Mouse (Mus musculus): Measurements from ENCODE around the gene Fam19a2. TPM values are rescaled to one million over a fixed set of nuclear protein-coding genes. Genes with fewer than 3 reads are reported as not detected.
A peak's percentile ranks its signal among the peaks of the same experiment; 100 is the strongest.

The Fam19a2 gene
- polyA plus RNA-seq, 1 experiment from 2014 or later, result 63.8 TPM

DNA sequence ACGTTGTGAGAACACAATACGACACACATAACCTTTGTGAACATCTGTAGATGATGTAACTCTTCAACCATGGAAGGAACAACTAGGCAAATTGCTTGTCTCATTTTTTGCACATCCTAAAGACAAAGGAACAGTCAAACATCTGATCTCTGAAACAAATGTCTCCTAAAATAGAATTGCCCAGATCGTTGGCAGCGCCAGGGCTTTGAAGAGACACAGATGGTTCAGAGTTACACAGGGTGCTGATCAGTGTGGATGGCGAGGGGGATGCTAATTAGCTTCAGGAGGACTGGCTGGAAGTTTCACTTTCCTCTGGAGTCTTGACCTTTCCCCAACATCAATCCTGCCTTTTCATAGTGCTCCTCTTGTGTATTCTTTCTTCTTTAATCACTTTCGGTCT is 284.6 kb downstream of the Fam19a2 start:
- Histone ChIP-seq H3K4me3 (replicated peaks; ENCODE audit: low read depth, low read length) (no peak overlapping the region), H3K4me1 (ENCODE audit: control insufficient read depth, insufficient read depth, low read length) (no peaks in the 10 kb centered on the region), H3K4me2 (ENCODE audit: low read length) (no peak overlapping the region), H3K9ac (replicated peaks; ENCODE audit: low read length) (no peak overlapping the region), H3K27me3 (ENCODE audit: control insufficient read depth, insufficient read depth, low read length) (no peaks in the 10 kb centered on the region), H3K9me3 (ENCODE audit: control insufficient read depth, low read length) (no peaks in the 10 kb centered on the region), H3K36me3 (ENCODE audit: control insufficient read depth, insufficient read depth, low read length) (no peaks in the 10 kb centered on the region), H3K27ac (replicated peaks; ENCODE audit: low read depth, low read length) (no peak overlapping the region)
- ATAC-seq (ENCODE audit: low FRiP score, low TSS enrichment) (no peak), DNase-seq (no peak)
- WGBS, result 83% methylated on average over 6 of the region's 6 CpGs

DNA sequence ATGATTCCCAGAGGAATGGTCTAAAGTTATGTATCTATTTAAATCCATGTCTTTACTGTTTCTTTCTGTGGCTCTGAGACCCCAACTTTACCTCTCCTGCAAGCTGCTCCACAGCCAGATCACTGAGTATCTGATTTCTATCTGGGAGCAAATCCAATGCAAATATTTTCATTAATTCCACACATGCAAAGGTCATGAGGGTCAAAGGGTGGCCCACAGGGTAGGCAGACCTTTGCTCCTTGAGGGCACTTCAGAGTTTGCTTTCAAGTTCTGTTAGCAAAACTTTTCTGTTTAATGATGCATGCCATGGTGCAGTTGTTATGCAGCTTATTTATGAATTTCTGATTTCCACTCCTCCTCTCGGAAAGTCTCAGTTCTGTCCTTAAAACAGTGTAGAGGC is 303.9 kb downstream of the Fam19a2 start:
- ATAC-seq (ENCODE audit: low FRiP score, low TSS enrichment) (no peak), DNase-seq (no peak)
- H3K4me1 ChIP-seq (ENCODE audit: control insufficient read depth, insufficient read depth, low read length), result 0 out of 2 replicates have a peak, but pooled peaks cover 4% of the 10 kb centered on the region
- no peak overlapping the region for H3K27ac ChIP-seq (replicated peaks; ENCODE audit: low read depth, low read length)
- H3K4me2 ChIP-seq (ENCODE audit: low read length), result no peak overlapping the region
- H3K36me3 ChIP-seq (ENCODE audit: control insufficient read depth, insufficient read depth, low read length), result no peaks in the 10 kb centered on the region
- no peak overlapping the region for H3K9ac ChIP-seq (replicated peaks; ENCODE audit: low read length)
- WGBS, result 91% methylated on average over 1 of the region's 1 CpGs
- no peaks in the 10 kb centered on the region for H3K27me3 ChIP-seq (ENCODE audit: control insufficient read depth, insufficient read depth, low read length)
- H3K4me3 ChIP-seq (replicated peaks; ENCODE audit: low read depth, low read length), result no peak overlapping the region
- H3K9me3 ChIP-seq (ENCODE audit: control insufficient read depth, low read length), result no peaks in the 10 kb centered on the region

DNA sequence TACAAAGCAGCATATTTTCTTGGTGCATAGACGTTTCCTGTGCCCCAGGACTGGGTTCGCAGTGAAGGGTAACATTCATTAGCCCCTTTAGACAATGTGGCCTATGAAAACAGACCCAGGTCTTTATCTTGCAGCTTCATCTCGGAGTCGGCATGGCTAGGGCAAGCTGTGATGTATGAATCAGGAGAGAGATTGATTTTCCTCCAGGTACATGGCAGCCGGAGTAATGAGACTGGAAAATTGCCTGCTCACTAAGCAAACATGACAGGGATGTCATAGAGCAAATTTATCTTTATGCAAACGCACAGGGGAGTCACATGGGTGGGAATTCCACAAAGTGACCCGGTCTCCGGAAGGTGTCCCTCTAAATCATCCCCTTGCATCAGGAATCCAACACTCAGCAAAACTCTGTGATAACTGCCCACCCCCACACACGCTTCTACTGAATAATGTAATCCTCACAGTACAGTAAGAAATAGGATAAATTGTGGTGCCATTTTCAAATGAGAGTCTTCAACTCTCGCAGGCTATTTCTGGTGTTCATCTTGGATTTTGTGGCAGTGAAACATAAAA is 306.9 kb downstream of the Fam19a2 start:
- Histone ChIP-seq H3K9ac (replicated peaks; ENCODE audit: low read length) (no peak overlapping the region), H3K36me3 (ENCODE audit: control insufficient read depth, insufficient read depth, low read length) (no peaks in the 10 kb centered on the region), H3K4me2 (ENCODE audit: low read length) (no peak overlapping the region), H3K4me1 (ENCODE audit: control insufficient read depth, insufficient read depth, low read length) (0 out of 2 replicates have a peak, but pooled peaks cover 4% of the 10 kb centered on the region), H3K27me3 (ENCODE audit: control insufficient read depth, insufficient read depth, low read length) (no peaks in the 10 kb centered on the region), H3K9me3 (ENCODE audit: control insufficient read depth, low read length) (no peaks in the 10 kb centered on the region), H3K4me3 (replicated peaks; ENCODE audit: low read depth, low read length) (no peak overlapping the region), H3K27ac (replicated peaks; ENCODE audit: low read depth, low read length) (no peak overlapping the region)
- DNase-seq (peak; percentile 14), ATAC-seq (ENCODE audit: low FRiP score, low TSS enrichment) (no peak)
- WGBS, result 76% methylated on average over 10 of the region's 10 CpGs

DNA sequence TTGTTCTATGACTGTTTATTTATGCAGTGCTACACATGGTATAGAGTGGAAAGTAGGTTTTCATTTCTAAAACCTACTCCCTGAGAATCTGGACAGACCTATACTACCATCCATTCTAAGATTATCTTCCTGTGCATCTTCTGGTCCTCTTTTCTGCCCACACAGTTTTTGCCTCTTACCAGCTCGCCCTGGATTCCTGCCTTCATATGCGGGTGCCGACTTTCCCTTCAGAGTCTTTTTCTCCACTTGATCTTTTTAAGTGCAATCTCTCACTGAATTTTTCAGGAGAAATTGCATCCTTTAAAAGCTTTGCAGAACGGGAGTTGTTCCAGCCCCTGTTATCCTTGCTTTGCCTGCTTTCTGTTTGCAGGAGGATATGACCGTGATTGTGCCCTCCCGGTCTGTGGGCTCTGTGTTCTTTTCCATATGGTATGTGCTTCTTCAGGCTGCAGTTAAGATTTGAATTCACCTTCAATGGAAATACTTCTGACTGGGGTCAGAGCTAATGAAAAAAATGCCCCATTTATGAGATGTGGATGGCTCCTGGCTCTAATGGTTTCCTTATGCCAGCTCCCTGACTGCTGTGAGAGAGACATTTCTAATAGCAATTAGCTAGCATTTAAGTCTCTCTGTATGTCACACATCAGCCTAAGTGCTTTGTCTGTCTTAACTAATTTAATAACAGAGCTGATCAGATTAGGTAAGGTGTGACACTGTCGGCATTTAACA is 308.7 kb downstream of the Fam19a2 start:
- Histone ChIP-seq H3K27ac (replicated peaks; ENCODE audit: low read depth, low read length) (no peak overlapping the region), H3K27me3 (ENCODE audit: control insufficient read depth, insufficient read depth, low read length) (no peaks in the 10 kb centered on the region), H3K9me3 (ENCODE audit: control insufficient read depth, low read length) (no peaks in the 10 kb centered on the region), H3K4me2 (ENCODE audit: low read length) (no peak overlapping the region), H3K36me3 (ENCODE audit: control insufficient read depth, insufficient read depth, low read length) (no peaks in the 10 kb centered on the region), H3K4me1 (ENCODE audit: control insufficient read depth, insufficient read depth, low read length) (0 out of 2 replicates have a peak, but pooled peaks cover 4% of the 10 kb centered on the region), H3K4me3 (replicated peaks; ENCODE audit: low read depth, low read length) (no peak overlapping the region), H3K9ac (replicated peaks; ENCODE audit: low read length) (no peak overlapping the region)
- WGBS, result 84% methylated on average over 7 of the region's 7 CpGs
- ATAC-seq (ENCODE audit: low FRiP score, low TSS enrichment) (no peak), DNase-seq (no peak)

GRCm38 (mm10) chr10:123577823-123578222 is 314.0 kb downstream of the Fam19a2 start:
- Histone ChIP-seq H3K27me3 (ENCODE audit: control insufficient read depth, insufficient read depth, low read length) (no peaks in the 10 kb centered on the region), H3K4me1 (ENCODE audit: control insufficient read depth, insufficient read depth, low read length) (no peaks in the 10 kb centered on the region), H3K27ac (replicated peaks; ENCODE audit: low read depth, low read length) (no peak overlapping the region), H3K4me3 (replicated peaks; ENCODE audit: low read depth, low read length) (no peak overlapping the region), H3K36me3 (ENCODE audit: control insufficient read depth, insufficient read depth, low read length) (no peaks in the 10 kb centered on the region), H3K9ac (replicated peaks; ENCODE audit: low read length) (no peak overlapping the region), H3K9me3 (ENCODE audit: control insufficient read depth, low read length) (no peaks in the 10 kb centered on the region), H3K4me2 (ENCODE audit: low read length) (no peak overlapping the region)
- 50% methylated on average over 4 of the region's 4 CpGs for WGBS
- ATAC-seq (ENCODE audit: low FRiP score, low TSS enrichment) (no peak), DNase-seq (no peak)

DNA sequence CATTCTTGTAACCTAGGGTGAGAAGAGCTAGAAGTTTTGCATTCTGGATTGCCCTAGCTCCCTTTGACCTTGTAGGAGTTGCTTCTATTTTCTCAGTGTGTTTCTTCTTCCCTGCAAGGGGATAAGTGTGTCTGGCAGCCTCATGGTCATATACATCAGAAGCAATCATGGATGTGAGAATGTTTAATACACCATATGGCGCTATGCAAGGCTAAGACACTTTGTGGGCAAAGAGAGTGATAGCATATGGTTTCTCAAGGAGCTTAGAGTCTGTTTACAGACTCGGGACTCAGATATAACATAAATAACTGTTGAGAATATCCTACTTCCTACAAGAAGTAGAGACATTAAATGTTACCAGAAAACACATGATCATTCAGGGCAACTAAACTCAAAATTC is 315.2 kb downstream of the Fam19a2 start:
- no peaks in the 10 kb centered on the region for H3K4me1 ChIP-seq (ENCODE audit: control insufficient read depth, insufficient read depth, low read length)
- DNase-seq (no peak), ATAC-seq (ENCODE audit: low FRiP score, low TSS enrichment) (no peak)
- no peak overlapping the region for H3K27ac ChIP-seq (replicated peaks; ENCODE audit: low read depth, low read length)
- H3K27me3 ChIP-seq (ENCODE audit: control insufficient read depth, insufficient read depth, low read length), result no peaks in the 10 kb centered on the region
- H3K4me2 ChIP-seq (ENCODE audit: low read length), result no peak overlapping the region
- no peak overlapping the region for H3K9ac ChIP-seq (replicated peaks; ENCODE audit: low read length)
- H3K36me3 ChIP-seq (ENCODE audit: control insufficient read depth, insufficient read depth, low read length), result no peaks in the 10 kb centered on the region
- H3K9me3 ChIP-seq (ENCODE audit: control insufficient read depth, low read length), result no peaks in the 10 kb centered on the region
- no peak overlapping the region for H3K4me3 ChIP-seq (replicated peaks; ENCODE audit: low read depth, low read length)
- 88% methylated on average over 2 of the region's 2 CpGs for WGBS

DNA sequence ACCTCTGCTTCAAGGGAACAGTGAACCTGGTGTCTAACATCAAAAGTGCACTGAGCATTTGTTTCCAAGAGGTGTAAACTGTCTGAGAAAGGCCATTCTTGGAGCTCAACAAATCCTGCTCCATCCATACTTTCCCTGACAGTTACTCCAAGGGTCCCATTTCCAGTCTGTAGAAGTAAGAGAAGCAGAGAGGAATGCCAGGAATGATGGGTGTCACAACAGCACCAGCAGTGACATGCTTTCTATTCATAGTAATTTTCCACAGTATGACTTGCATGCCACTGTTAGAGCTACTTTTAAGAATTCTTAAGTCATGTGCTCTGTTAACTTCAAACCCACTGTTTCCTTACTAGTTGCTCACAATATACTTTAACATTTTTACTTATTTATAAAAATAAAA is 331.2 kb downstream of the Fam19a2 start:
- H3K9me3 ChIP-seq (ENCODE audit: control insufficient read depth, low read length), result no peaks in the 10 kb centered on the region
- DNase-seq, result no peak
- no peak overlapping the region for H3K4me2 ChIP-seq (ENCODE audit: low read length)
- H3K9ac ChIP-seq (replicated peaks; ENCODE audit: low read length), result no peak overlapping the region
- no peaks in the 10 kb centered on the region for H3K27me3 ChIP-seq (ENCODE audit: control insufficient read depth, insufficient read depth, low read length)
- H3K4me3 ChIP-seq (replicated peaks; ENCODE audit: low read depth, low read length), result no peak overlapping the region
- H3K4me1 ChIP-seq (ENCODE audit: control insufficient read depth, insufficient read depth, low read length), result no peaks in the 10 kb centered on the region
- H3K27ac ChIP-seq (replicated peaks; ENCODE audit: low read depth, low read length), result no peak overlapping the region
- H3K36me3 ChIP-seq (ENCODE audit: control insufficient read depth, insufficient read depth, low read length), result no peaks in the 10 kb centered on the region
- no peak for ATAC-seq (ENCODE audit: low FRiP score, low TSS enrichment)

GRCm38 (mm10) chr10:123597059-123597458 is 333.3 kb downstream of the Fam19a2 start:
- DNase-seq, result no peak
- no peak overlapping the region for H3K9ac ChIP-seq (replicated peaks; ENCODE audit: low read length)
- H3K4me2 ChIP-seq (ENCODE audit: low read length), result no peak overlapping the region
- no peak overlapping the region for H3K27ac ChIP-seq (replicated peaks; ENCODE audit: low read depth, low read length)
- H3K4me1 ChIP-seq (ENCODE audit: control insufficient read depth, insufficient read depth, low read length), result no peaks in the 10 kb centered on the region
- no peaks in the 10 kb centered on the region for H3K27me3 ChIP-seq (ENCODE audit: control insufficient read depth, insufficient read depth, low read length)
- no peak overlapping the region for H3K4me3 ChIP-seq (replicated peaks; ENCODE audit: low read depth, low read length)
- ATAC-seq (ENCODE audit: low FRiP score, low TSS enrichment), result no peak
- H3K9me3 ChIP-seq (ENCODE audit: control insufficient read depth, low read length), result no peaks in the 10 kb centered on the region
- WGBS, result 60% methylated on average over 3 of the region's 3 CpGs
- no peaks in the 10 kb centered on the region for H3K36me3 ChIP-seq (ENCODE audit: control insufficient read depth, insufficient read depth, low read length)

- Histone ChIP-seq H3K4me3 (replicated peaks; ENCODE audit: low read depth, low read length) (no peak overlapping the region), H3K9me3 (ENCODE audit: control insufficient read depth, low read length) (no peaks in the 10 kb centered on the region; the same call in 1 of the 2 replicates), H3K9ac (replicated peaks; ENCODE audit: low read length) (no peak overlapping the region), H3K27ac (replicated peaks; ENCODE audit: low read depth, low read length) (no peak overlapping the region), H3K4me1 (ENCODE audit: control insufficient read depth, insufficient read depth, low read length) (no peaks in the 10 kb centered on the region), H3K36me3 (ENCODE audit: control insufficient read depth, insufficient read depth, low read length) (no peaks in the 10 kb centered on the region), H3K27me3 (ENCODE audit: control insufficient read depth, insufficient read depth, low read length) (no peaks in the 10 kb centered on the region), H3K4me2 (ENCODE audit: low read length) (no peak overlapping the region)
- 29% methylated on average over 2 of the region's 2 CpGs for WGBS
- no peak for DNase-seq
- no peak for ATAC-seq (ENCODE audit: low FRiP score, low TSS enrichment)
Measured at GRCm38 (mm10) chr10:123605671-123606070, 341.9 kb downstream of the Fam19a2 start.
